Mouse (Mus musculus) kidney, adult 2 months (tissue): ENCODE measurements around the gene Rsad2.

Source experiments
- CTCF ChIP-seq: fragments of 200-500 bp; conservative IDR thresholded peaks from 2 replicates; pipeline ENCODE4 v1.5.1; 2011; ENCODE audit warnings: low read depth, mild to moderate bottlenecking, control low read depth, low read length, moderate library complexity, mixed read lengths; ENCODE audit not compliant: insufficient read depth, insufficient read length
- POLR2A ChIP-seq: fragments of 200-500 bp; IDR thresholded peaks from one replicate; pipeline ENCODE4 v1.6.1; 2011; ENCODE audit warnings: low read depth, low read length, control low read depth

DNA sequence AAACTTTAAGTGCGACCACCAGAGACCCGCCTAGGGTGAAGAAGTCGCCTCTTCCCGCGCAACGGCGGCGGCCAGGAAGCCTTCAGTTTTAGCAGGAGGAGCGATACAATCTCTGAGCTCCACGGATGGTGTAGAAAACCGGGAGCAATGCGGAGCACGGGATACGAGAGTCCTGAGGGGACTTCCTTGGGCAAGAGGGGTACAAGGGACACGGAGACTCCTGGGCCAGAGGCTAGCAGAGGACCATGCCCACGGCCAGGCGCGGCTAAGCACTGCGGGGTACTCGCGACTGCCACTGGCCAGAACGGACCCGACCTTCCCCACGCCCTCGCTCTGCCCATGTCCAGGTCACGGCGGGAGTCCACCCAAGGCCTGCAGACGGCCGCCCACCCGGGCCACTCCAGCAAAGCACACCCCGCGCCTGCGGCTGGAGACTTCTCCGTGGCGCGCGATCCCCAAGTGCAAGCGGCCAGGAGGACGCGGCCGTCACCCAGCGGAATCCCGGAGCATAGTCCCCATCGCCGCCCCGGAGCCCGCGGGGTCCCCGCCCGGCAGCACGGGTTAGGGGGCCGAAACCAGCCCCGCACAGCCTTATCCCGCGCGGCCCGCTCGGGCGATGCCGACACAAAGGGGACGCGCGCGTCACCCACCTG, 41.7 kb downstream of the Rsad2 start:
- TF ChIP-seq POLR2A, result no peak
- no peak for TF ChIP-seq CTCF
